Mouse (Mus musculus) erythroblast, embryonic 14.5 days (primary cell): ENCODE results near the gene Immp2l. TPM values are rescaled to one million over a fixed set of nuclear protein-coding genes. Genes with fewer than 3 reads are reported as not detected.

Experiments used
- H3K27me3 ChIP-seq: 2 replicates; pipeline ENCODE4 v1.6.1; 2012; ENCODE audit warnings: inconsistent platforms; ENCODE audit not compliant: control insufficient read depth
- H3K36me3 ChIP-seq: 2 replicates; pipeline ENCODE4 v1.6.1; 2012; ENCODE audit warnings: mild to moderate bottlenecking, inconsistent platforms; ENCODE audit not compliant: control insufficient read depth
- H3K4me1 ChIP-seq: 2 replicates; pipeline ENCODE4 v1.6.1; 2012; ENCODE audit warnings: inconsistent platforms; ENCODE audit not compliant: control insufficient read depth
- H3K4me3 ChIP-seq: replicated peaks from 2 replicates; pipeline ENCODE3; 2012; ENCODE audit warnings: moderate library complexity, mild to moderate bottlenecking, inconsistent platforms
- H3K9me3 ChIP-seq: 2 replicates; pipeline ENCODE4 v1.6.1; 2012; ENCODE audit warnings: low read length, inconsistent platforms, mixed read lengths; ENCODE audit not compliant: control insufficient read depth
- GATA1 ChIP-seq: IDR thresholded peaks from 2 replicates; pipeline ENCODE4 v1.6.1; 2012; ENCODE audit warnings: low read length, inconsistent platforms, mixed read lengths
- TAL1 ChIP-seq: IDR thresholded peaks from 3 replicates; pipeline ENCODE4 v1.6.1; 2012; ENCODE audit warnings: low read length, inconsistent platforms, mixed read lengths
- polyA plus RNA-seq: library from polyadenylated mRNA; stranded (reverse); fragments of >175 nt; gene quantifications from 2 replicates; pipeline ENCODE4 v1.2.3, GENCODE M21; 2012

Gene Immp2l
- polyA plus RNA-seq, 1 experiment: 0.11 TPM

- Histone ChIP-seq H3K9me3 (no peaks in the 10 kb centered on the region), H3K4me1 (no peaks in the 10 kb centered on the region)
- TF ChIP-seq GATA1 (no peak), TAL1 (no peak)
Measured at GRCm38 (mm10) chr12:41877292-41877959, 853.5 kb downstream of the Immp2l start.

GRCm38 (mm10) chr12:41878493-41878892, 854.6 kb downstream of the Immp2l start:
- H3K9me3 ChIP-seq: no peaks in the 10 kb centered on the region
- H3K27me3 ChIP-seq: no peaks in the 10 kb centered on the region
- no peak overlapping the region for H3K4me3 ChIP-seq
- H3K36me3 ChIP-seq: no peaks in the 10 kb centered on the region
- H3K4me1 ChIP-seq: no peaks in the 10 kb centered on the region
- TF ChIP-seq TAL1: no peak
- no peak for TF ChIP-seq GATA1

More at GRCm38 (mm10) chr12:41877292-41877959, 853.5 kb downstream of the Immp2l start:
- Histone ChIP-seq H3K4me3 (no peak overlapping the region), H3K36me3 (no peaks in the 10 kb centered on the region), H3K27me3 (no peaks in the 10 kb centered on the region)

- no peaks in the 10 kb centered on the region for H3K4me1 ChIP-seq
- no peaks in the 10 kb centered on the region for H3K27me3 ChIP-seq
- TF ChIP-seq GATA1: no peak
- no peak for TF ChIP-seq TAL1
- H3K4me3 ChIP-seq: no peak overlapping the region
- H3K36me3 ChIP-seq: no peaks in the 10 kb centered on the region
- H3K9me3 ChIP-seq: no peaks in the 10 kb centered on the region
Measured at GRCm38 (mm10) chr12:41878972-41879371, 855.1 kb downstream of the Immp2l start.

- Histone ChIP-seq H3K36me3 (no peaks in the 10 kb centered on the region), H3K27me3 (no peaks in the 10 kb centered on the region), H3K4me1 (no peaks in the 10 kb centered on the region), H3K9me3 (no peaks in the 10 kb centered on the region), H3K4me3 (no peak overlapping the region)
- no peak for TF ChIP-seq GATA1
- TF ChIP-seq TAL1: no peak
Measured at GRCm38 (mm10) chr12:41879412-41879811, 855.5 kb downstream of the Immp2l start.

GRCm38 (mm10) chr12:41880833-41881232, 856.9 kb downstream of the Immp2l start:
- Histone ChIP-seq H3K27me3 (no peaks in the 10 kb centered on the region), H3K4me3 (no peak overlapping the region), H3K9me3 (no peaks in the 10 kb centered on the region), H3K36me3 (no peaks in the 10 kb centered on the region), H3K4me1 (no peaks in the 10 kb centered on the region)
- TF ChIP-seq TAL1 (no peak), GATA1 (no peak)

GRCm38 (mm10) chr12:41908011-41908410, 884.1 kb downstream of the Immp2l start:
- H3K4me3 ChIP-seq: no peak overlapping the region

GRCm38 (mm10) chr12:41911626-41912025, 887.7 kb downstream of the Immp2l start:
- Histone ChIP-seq H3K4me3 (no peak overlapping the region), H3K4me1 (no peaks in the 10 kb centered on the region), H3K27me3 (no peaks in the 10 kb centered on the region), H3K36me3 (no peaks in the 10 kb centered on the region), H3K9me3 (no peaks in the 10 kb centered on the region)
- TF ChIP-seq TAL1 (no peak), GATA1 (no peak)

More at GRCm38 (mm10) chr12:41908011-41908410, 884.1 kb downstream of the Immp2l start:
- Histone ChIP-seq H3K36me3 (no peaks in the 10 kb centered on the region), H3K27me3 (no peaks in the 10 kb centered on the region), H3K9me3 (no peaks in the 10 kb centered on the region), H3K4me1 (no peaks in the 10 kb centered on the region)
- no peak for TF ChIP-seq TAL1
- no peak for TF ChIP-seq GATA1

- H3K4me1 ChIP-seq: no peaks in the 10 kb centered on the region
- H3K9me3 ChIP-seq: no peaks in the 10 kb centered on the region
- no peaks in the 10 kb centered on the region for H3K27me3 ChIP-seq
- TF ChIP-seq GATA1 (no peak), TAL1 (no peak)
- H3K4me3 ChIP-seq: no peak overlapping the region
- H3K36me3 ChIP-seq: no peaks in the 10 kb centered on the region
Measured at GRCm38 (mm10) chr12:41937751-41938150, 913.9 kb downstream of the Immp2l start.

- Histone ChIP-seq H3K4me1 (no peaks in the 10 kb centered on the region), H3K9me3 (no peaks in the 10 kb centered on the region), H3K4me3 (no peak overlapping the region), H3K36me3 (no peaks in the 10 kb centered on the region), H3K27me3 (no peaks in the 10 kb centered on the region)
- TF ChIP-seq TAL1 (no peak), GATA1 (no peak)
Measured at GRCm38 (mm10) chr12:41941853-41942252, 918.0 kb downstream of the Immp2l start.
